Mouse (Mus musculus) right cerebral cortex, adult 2 months (tissue): Measurements from ENCODE around the gene Ica1l.

Experiments used
- DNase-seq, 2 experiments: peaks; one replicate each; pipeline ENCODE4 v3.0.0; 2021 to 2022; ENCODE audit warnings: low spot score in 2 of 2

Ica1l gene

GRCm38 (mm10) chr1:59966171-59966785 is 76.7 kb downstream of the Ica1l start:
- no peak for DNase-seq

- DNase-seq = no peak
Measured at GRCm38 (mm10) chr1:59959941-59960340, 83.0 kb downstream of the Ica1l start.

- DNase-seq = no peak
Measured at GRCm38 (mm10) chr1:59957206-59957605, 85.8 kb downstream of the Ica1l start.

- no peak for DNase-seq
Measured at GRCm38 (mm10) chr1:59947509-59947908, 95.5 kb downstream of the Ica1l start.

- no peak for DNase-seq
Measured at GRCm38 (mm10) chr1:59945969-59946368, 97.0 kb downstream of the Ica1l start.

- DNase-seq = no peak
Measured at GRCm38 (mm10) chr1:59943825-59944224, 99.2 kb downstream of the Ica1l start.

- DNase-seq = no peak
Measured at GRCm38 (mm10) chr1:59942057-59942790, 100.8 kb downstream of the Ica1l start.

GRCm38 (mm10) chr1:59941063-59941462 is 101.9 kb downstream of the Ica1l start:
- DNase-seq = no peak

- DNase-seq = no peak
Measured at GRCm38 (mm10) chr1:59932991-59933390, 110.0 kb downstream of the Ica1l start.
